Mouse (Mus musculus): ENCODE results near the gene Fastkd5. TPM values are rescaled to one million over a fixed set of nuclear protein-coding genes. Genes with fewer than 3 reads are reported as not detected.
"Not testable (repeated sequence)": the region's sequence is repeated elsewhere in the genome, so short reads cannot be mapped to it uniquely, and the experiment has no call there.

The Fastkd5 gene
- total RNA-seq (2021) = 1 to 10 TPM; 7.7 to 8.9 TPM

DNA sequence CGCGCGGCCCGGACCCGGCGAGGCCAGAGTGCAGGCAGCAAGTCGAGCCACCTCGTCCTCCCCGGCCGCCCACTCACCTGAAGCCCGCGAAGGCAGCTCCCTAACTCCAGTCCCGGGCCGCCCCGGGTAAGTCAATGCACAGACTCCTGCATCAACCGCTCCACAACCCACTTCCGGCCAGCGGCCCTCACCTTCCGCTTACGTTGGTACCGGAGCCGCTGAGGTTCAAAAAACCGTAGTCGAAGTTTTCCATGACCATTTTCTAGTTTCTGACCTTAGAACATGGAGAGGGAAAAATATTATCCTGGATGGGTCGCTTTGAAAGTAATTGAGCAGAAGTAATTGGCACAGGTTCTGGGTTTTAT is at the start of gene Fastkd5, which contains the start of gene Ubox5:
Gene Fastkd5, minus strand, starts transcription at position 189 of the 365 bp plus-strand sequence.
Gene Ubox5, minus strand, starts transcription at position 200 of the 365 bp plus-strand sequence.
- intact Hi-C loops (cut with DNase I) = no loop called here
- DNase-seq (ENCODE audit: low spot score in 2 of 2) = peak; percentile 90

DNA sequence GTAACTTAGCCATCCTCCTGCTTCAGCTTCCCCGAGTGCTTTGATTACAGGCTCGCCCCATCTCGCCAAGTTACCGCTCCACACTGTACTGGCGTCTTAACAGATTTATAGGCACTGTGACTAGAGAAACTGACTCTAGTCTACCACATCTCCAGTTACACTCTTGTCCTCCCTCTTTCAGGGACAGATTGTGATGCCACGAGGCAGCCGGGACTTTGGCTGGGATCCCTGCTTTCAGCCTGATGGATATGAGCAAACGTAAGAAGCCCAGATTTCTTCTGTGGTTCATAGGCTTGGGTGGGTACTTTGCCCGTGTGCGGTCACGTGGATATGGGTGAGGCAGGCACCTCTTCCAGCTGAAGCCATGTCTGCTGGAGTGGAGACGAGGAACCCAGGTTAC is 49.3 kb upstream of the Fastkd5 start:
- DNase-seq (ENCODE audit: low spot score in 2 of 2) = no peak
- intact Hi-C loops (cut with DNase I) = no loop called here

GRCm38 (mm10) chr2:130677211-130677610 is 47.4 kb upstream of the Fastkd5 start:
- no peak for DNase-seq (ENCODE audit: low spot score in 2 of 2)
- intact Hi-C loops (cut with DNase I) = no loop called here

- DNase-seq (ENCODE audit: low spot score in 2 of 2) = peak; percentile 89
- intact Hi-C loops (cut with DNase I) = no loop called here
Observed at GRCm38 (mm10) chr2:130667559-130667958, 37.7 kb upstream of the Fastkd5 start, which contains the start of gene Itpa. TSS of gene Itpa (plus strand) at chr2:130667610.

DNA sequence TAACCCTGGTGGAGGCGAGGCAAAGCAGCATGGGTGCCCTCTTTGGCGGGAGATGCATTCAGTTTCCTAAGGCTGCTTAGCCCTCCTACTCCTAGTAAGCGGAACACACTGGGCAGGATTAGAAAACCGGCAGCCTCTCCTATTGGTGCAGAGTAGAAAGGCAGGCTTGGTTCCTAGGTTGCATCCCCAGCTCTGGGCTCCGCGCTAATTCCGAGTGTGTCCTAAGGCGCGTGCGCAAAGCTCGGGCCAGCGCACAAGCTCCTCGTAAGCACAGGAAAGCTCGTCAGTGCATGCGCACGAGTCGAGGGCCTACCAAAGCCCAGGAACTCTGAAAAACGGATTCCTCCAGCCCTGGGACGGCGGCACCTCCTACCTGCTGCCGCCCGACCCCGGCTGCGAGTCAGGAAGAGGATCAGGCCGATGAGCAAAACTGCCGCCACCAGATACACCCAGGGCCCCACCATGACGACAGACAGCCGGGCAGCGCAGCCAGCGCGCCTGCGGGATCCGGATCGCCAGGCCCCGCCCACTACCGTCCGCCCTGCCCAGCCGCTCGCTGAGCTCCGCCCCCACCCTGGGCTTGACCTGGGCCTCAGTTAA is 34.4 kb upstream of the Fastkd5 start, which contains the start of gene Ddrgk1:
Gene Ddrgk1, minus strand, starts transcription at position 558 of the 600 bp plus-strand sequence.
- peak; percentile 96 for DNase-seq (ENCODE audit: low spot score in 2 of 2)
- intact Hi-C loops (cut with DNase I) = no loop called here

- DNase-seq (ENCODE audit: low spot score in 2 of 2) = no peak
- intact Hi-C loops (cut with DNase I) = no loop called here
Observed at GRCm38 (mm10) chr2:130663342-130663741, 33.5 kb upstream of the Fastkd5 start.

- DNase-seq (ENCODE audit: low spot score in 2 of 2) = no peak
- intact Hi-C loops (cut with DNase I) = no loop called here
Observed at GRCm38 (mm10) chr2:130658530-130658929, 28.7 kb upstream of the Fastkd5 start.

DNA sequence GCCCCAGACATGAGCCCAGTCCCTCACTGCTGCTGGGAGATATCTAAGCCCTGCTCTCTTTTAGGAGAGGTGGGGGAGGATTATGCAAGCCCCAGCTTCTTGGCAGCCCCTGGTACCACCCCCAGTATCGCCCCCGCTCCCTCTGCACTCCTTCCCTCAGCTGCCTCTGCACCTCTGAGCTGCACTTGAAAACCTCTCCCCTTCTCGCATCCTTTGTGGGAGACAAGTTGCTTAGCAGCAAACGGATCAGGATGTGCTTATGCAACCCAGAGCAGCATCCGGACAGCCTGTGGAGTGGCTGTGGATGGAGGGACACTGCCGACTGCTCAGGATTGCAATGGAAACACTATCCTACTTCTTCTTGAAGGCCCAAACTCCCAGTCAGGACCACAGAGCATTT is 27.7 kb upstream of the Fastkd5 start:
- peak; percentile 87 to 92 for DNase-seq (ENCODE audit: low spot score in 2 of 2)
- intact Hi-C loops (cut with DNase I) = loop anchor here (2.0 kb wide), 1 partner anchor 15 kb away; the partner anchor contains the start of gene Lzts3

DNA sequence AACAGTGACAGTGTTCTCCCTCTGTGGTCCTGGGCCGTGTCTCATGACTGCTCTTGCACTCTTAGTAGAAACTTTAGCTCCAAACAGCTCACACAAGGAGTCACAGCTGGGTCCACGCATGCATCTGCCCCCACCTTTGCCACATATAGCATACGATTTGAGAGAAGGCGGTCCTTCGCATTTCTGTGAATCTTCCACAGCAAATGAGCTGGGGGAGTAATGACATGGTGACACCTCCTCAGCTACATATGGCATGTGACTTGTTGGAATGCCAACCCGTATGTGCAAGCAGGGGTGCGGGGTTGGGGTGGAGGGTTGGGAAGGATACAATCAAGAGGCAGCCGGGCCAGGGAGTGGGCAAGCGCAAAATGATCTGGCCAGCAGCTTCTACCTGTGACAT is 26.7 kb upstream of the Fastkd5 start:
- peak; percentile 72 to 79 for DNase-seq (ENCODE audit: low spot score in 2 of 2)
- intact Hi-C loops (cut with DNase I) = loop anchor here (2.0 kb wide), 1 partner anchor 14 kb away; the partner anchor contains the start of gene Lzts3

- intact Hi-C loops (cut with DNase I) = loop anchor here (2.0 kb wide), 1 partner anchor 13 kb away; the partner anchor contains the start of gene Lzts3
- peak in 1 of 2 experiments; percentile 20 for DNase-seq (ENCODE audit: low spot score in 2 of 2)
Observed at GRCm38 (mm10) chr2:130655660-130656339, 26.0 kb upstream of the Fastkd5 start.

DNA sequence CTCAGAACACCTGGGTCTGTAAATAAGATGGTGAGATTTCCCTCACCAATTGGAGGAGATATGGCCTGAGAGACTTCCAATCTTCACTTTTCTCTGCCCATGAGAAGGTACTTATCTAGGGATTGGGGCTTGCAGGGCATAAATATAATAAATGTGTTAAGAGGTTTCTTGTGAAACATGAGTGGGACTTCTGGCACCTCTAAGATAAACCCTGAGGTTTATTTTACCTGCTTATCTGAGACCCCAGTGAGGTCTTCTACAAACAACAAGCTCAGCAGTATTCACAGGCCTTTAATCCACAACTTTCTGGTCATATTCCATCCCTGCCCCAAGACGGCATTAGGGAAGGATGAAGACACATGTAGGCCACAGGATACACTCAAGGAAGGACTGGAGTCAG is 23.9 kb upstream of the Fastkd5 start:
- intact Hi-C loops (cut with DNase I) = no loop called here

DNA sequence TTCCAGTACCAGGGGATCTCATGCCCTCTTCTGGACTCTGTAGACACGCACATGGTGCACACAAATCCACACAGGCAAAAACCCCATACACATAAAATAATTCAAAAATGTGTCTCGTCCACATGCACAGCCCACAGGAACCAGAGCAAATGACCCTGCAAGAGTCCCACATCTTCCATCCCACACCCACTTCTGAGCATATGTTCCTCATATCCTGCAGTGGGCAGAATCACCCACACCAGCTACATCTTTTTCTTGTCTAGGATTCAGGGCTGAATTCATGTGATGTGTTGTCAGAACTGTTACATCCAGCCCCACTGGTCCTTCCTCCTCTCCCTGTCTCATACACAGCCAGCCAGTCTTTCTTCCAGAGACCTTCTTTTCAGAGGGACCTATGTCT is 23.5 kb upstream of the Fastkd5 start:
- peak in 1 of 2 experiments; percentile 47 for DNase-seq (ENCODE audit: low spot score in 2 of 2)
- intact Hi-C loops (cut with DNase I) = no loop called here

More for the DNA sequence above, 23.9 kb upstream of the Fastkd5 start:
- no peak for DNase-seq (ENCODE audit: low spot score in 2 of 2)

- intact Hi-C loops (cut with DNase I); DNase-seq (ENCODE audit: low spot score in 2 of 2): not testable (repeated sequence)
Observed at GRCm38 (mm10) chr2:130649028-130649427, 19.2 kb upstream of the Fastkd5 start.

GRCm38 (mm10) chr2:130645198-130645597 is 15.4 kb upstream of the Fastkd5 start:
- no peak for DNase-seq (ENCODE audit: low spot score in 2 of 2)
- intact Hi-C loops (cut with DNase I) = no loop called here

- intact Hi-C loops (cut with DNase I) = loop anchor here (2.0 kb wide), 1 partner anchor 14 kb away; no protein-coding TSS in a partner anchor
- peak; percentile 90 to 94 for DNase-seq (ENCODE audit: low spot score in 2 of 2)
Observed at GRCm38 (mm10) chr2:130642684-130643369, 13.0 kb upstream of the Fastkd5 start, which contains the start of gene Lzts3. TSS of gene Lzts3 (minus strand) at chr2:130642803.

DNA sequence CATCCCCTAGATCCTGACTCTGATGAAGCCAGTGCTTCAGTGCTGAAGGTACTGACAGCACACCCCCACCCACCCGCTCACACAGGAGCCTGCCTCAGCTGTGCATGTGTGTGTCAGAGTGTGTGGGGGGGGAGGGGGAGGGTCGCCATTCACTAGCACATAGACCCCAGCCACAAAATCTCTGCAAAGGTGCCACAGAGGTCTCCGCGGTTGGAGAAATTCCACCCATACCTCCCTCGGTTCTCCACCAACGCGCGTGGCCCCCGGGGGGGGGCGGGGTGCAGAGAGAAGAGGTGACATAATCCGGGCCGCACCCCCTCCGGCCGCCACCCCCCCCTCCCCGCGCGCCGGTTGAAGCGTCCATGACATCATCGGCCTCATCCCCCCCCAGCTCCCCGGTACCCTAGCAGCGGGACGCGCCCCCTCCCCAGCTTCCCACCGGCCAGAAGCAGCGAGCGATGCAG is 12.4 kb upstream of the Fastkd5 start:
- intact Hi-C loops (cut with DNase I) = loop anchor here (2.0 kb wide), 1 partner anchor 15 kb away; no protein-coding TSS in a partner anchor
- DNase-seq (ENCODE audit: low spot score in 2 of 2) = no peak

DNA sequence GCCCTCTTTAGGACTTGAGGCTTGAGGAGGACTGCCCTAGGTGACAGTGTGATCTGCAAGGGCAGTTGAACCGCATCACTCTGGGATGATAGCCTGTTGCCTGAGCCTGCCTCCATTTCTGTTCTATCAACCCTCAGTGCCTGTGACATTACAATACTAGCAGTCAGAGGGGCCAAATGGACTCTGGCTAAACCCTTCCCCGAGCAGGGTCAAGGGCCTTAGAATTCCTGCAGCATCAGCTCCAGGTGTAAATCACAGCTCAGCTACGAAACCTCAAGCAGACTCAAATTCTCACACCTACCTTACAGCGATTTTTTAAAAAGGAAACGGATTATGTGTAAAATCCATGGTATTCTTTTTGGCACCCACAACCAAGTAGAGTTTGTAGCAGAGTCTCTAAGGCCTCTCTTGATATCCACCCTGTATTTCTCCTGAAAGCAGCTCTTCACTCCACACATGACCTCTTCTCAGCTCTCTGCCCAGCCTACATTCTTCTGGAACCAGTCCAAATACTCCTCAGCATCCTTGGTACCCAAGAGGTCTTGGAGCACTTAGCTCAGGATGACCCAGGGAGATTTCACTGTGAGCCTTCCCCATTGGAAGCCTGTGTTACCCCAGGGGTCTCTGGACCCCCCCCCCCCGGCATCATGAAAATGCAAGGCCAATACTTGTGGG is 11.7 kb upstream of the Fastkd5 start:
- no peak for DNase-seq (ENCODE audit: low spot score in 2 of 2)
- intact Hi-C loops (cut with DNase I) = loop anchor here (2.0 kb wide), 1 partner anchor 15 kb away; no protein-coding TSS in a partner anchor

GRCm38 (mm10) chr2:130639276-130639675 is 9.4 kb upstream of the Fastkd5 start:
- intact Hi-C loops (cut with DNase I) = no loop called here
- no peak for DNase-seq (ENCODE audit: low spot score in 2 of 2)

- intact Hi-C loops (cut with DNase I) = no loop called here
- DNase-seq (ENCODE audit: low spot score in 2 of 2) = no peak
Observed at GRCm38 (mm10) chr2:130638101-130638611, 8.3 kb upstream of the Fastkd5 start.
